Mouse (Mus musculus): ENCODE measurements around the gene Ccn5. TPM values are rescaled to one million over a fixed set of nuclear protein-coding genes. Genes with fewer than 3 reads are reported as not detected.

Ccn5 gene
- polyA plus RNA-seq, 1 experiment, result 4.9 TPM

DNA sequence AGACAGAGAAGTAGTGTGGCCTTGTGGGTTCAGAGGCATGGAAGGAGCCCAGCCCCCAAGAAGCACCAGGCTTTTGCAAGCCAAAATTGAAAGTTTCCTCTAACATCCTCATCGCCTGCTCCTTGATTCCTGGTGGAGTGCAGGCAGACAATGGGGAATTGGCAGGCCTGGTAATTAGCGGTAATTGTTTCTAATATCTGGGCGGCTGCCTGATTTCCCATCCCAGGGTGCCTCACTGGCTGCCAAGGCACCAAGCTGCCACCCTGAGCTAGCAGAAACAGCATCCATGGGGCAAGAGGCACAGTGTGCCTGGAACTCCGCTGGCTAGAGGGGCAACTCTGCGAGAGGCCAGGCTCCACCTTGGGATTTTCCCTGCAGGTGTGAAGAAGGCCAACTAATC is 49.1 kb downstream of the Ccn5 start:
- no peaks in the 10 kb centered on the region for H3K36me3 ChIP-seq (ENCODE audit: control insufficient read depth, insufficient read depth, low read length)
- no peaks in the 10 kb centered on the region for H3K4me1 ChIP-seq (ENCODE audit: control insufficient read depth, insufficient read depth, low read length)
- H3K27me3 ChIP-seq (ENCODE audit: control insufficient read depth, insufficient read depth, low read length), result no peaks in the 10 kb centered on the region
- H3K4me3 ChIP-seq (ENCODE audit: control insufficient read depth, low read depth, low read length), result no peak overlapping the region
- H3K27ac ChIP-seq (ENCODE audit: control insufficient read depth, insufficient read depth, low read depth, low read length), result no peak overlapping the region
- TF ChIP-seq POLR2A (IDR thresholded peaks at IDR 0.05; ENCODE audit: control insufficient read depth, low read depth, low read length) (no peak), CTCF (IDR thresholded peaks at IDR 0.05; ENCODE audit: control insufficient read depth, insufficient read depth, insufficient replicate concordance, low read depth, low read length) (no peak)

DNA sequence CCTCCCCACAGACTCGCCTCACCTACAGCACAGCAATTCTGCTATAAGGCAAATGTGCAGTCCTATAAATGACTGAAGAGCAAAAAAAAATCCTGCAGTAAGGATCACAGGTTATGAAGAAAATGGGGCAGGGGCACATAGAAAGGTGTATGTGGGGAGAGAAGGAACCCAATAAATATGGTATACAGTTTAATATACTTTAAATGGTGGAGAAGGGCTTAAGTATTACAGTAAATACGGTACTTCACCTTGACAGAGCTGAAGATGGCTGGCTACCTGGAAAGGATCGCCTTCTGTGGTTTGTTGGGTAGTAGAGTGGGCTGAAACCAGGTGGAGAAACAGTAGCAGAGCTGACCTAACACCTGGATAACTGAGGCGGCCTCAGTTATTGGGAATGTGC is 50.6 kb downstream of the Ccn5 start:
- H3K27ac ChIP-seq (ENCODE audit: control insufficient read depth, insufficient read depth, low read depth, low read length), result no peak overlapping the region
- no peaks in the 10 kb centered on the region for H3K27me3 ChIP-seq (ENCODE audit: control insufficient read depth, insufficient read depth, low read length)
- H3K36me3 ChIP-seq (ENCODE audit: control insufficient read depth, insufficient read depth, low read length), result no peaks in the 10 kb centered on the region
- no peaks in the 10 kb centered on the region for H3K4me1 ChIP-seq (ENCODE audit: control insufficient read depth, insufficient read depth, low read length)
- no peak overlapping the region for H3K4me3 ChIP-seq (ENCODE audit: control insufficient read depth, low read depth, low read length)
- TF ChIP-seq POLR2A (IDR thresholded peaks at IDR 0.05; ENCODE audit: control insufficient read depth, low read depth, low read length), result no peak
- TF ChIP-seq CTCF (IDR thresholded peaks at IDR 0.05; ENCODE audit: control insufficient read depth, insufficient read depth, insufficient replicate concordance, low read depth, low read length), result no peak

DNA sequence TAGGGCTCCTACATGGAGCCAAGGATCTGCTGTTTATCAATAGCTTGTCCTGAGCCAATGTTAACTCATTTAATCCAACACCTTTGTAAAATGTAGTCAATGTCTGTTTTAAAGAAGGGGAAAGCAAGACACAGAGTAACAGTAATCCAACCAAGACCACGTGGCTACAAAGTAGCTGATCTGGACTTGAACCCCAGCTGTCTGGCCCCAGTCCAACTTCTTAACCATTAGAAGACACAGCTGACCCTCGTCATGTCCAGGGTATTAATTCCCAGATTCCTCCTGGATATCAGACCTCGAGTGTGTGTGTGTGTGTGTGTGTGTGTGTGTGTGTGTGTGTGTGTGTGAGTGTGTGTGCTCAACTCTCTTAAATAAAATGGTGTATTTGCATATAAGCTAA is 51.2 kb downstream of the Ccn5 start:
- H3K27ac ChIP-seq (ENCODE audit: control insufficient read depth, insufficient read depth, low read depth, low read length), result no peak overlapping the region
- no peak overlapping the region for H3K4me3 ChIP-seq (ENCODE audit: control insufficient read depth, low read depth, low read length)
- H3K4me1 ChIP-seq (ENCODE audit: control insufficient read depth, insufficient read depth, low read length), result no peaks in the 10 kb centered on the region
- no peak for TF ChIP-seq POLR2A (IDR thresholded peaks at IDR 0.05; ENCODE audit: control insufficient read depth, low read depth, low read length)
- TF ChIP-seq CTCF (IDR thresholded peaks at IDR 0.05; ENCODE audit: control insufficient read depth, insufficient read depth, insufficient replicate concordance, low read depth, low read length), result no peak
- H3K27me3 ChIP-seq (ENCODE audit: control insufficient read depth, insufficient read depth, low read length), result no peaks in the 10 kb centered on the region
- H3K36me3 ChIP-seq (ENCODE audit: control insufficient read depth, insufficient read depth, low read length), result no peaks in the 10 kb centered on the region

DNA sequence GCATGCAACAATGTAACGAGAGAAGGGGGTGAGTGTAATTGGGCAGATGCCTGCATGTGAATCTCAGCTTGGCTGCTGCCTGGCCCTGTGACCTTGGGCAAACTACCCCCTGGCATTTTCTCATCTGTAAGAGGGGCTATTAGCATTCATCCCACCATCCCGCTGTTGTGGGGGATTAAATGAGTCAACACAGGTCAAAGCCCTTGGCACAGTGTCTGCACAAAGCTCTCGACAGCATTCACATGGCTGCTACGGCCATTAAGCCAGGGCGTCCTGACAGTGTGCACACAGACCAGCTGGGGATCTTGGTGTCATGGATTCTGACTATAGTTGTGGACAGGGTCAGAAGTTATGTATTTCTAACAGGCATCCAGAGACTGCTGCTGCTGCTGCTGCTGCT is 54.2 kb downstream of the Ccn5 start:
- Histone ChIP-seq H3K27me3 (ENCODE audit: control insufficient read depth, insufficient read depth, low read length) (no peaks in the 10 kb centered on the region), H3K27ac (ENCODE audit: control insufficient read depth, insufficient read depth, low read depth, low read length) (no peak overlapping the region), H3K4me1 (ENCODE audit: control insufficient read depth, insufficient read depth, low read length) (no peaks in the 10 kb centered on the region), H3K36me3 (ENCODE audit: control insufficient read depth, insufficient read depth, low read length) (no peaks in the 10 kb centered on the region), H3K4me3 (ENCODE audit: control insufficient read depth, low read depth, low read length) (no peak overlapping the region)
- no peak for TF ChIP-seq CTCF (IDR thresholded peaks at IDR 0.05; ENCODE audit: control insufficient read depth, insufficient read depth, insufficient replicate concordance, low read depth, low read length)
- no peak for TF ChIP-seq POLR2A (IDR thresholded peaks at IDR 0.05; ENCODE audit: control insufficient read depth, low read depth, low read length)

DNA sequence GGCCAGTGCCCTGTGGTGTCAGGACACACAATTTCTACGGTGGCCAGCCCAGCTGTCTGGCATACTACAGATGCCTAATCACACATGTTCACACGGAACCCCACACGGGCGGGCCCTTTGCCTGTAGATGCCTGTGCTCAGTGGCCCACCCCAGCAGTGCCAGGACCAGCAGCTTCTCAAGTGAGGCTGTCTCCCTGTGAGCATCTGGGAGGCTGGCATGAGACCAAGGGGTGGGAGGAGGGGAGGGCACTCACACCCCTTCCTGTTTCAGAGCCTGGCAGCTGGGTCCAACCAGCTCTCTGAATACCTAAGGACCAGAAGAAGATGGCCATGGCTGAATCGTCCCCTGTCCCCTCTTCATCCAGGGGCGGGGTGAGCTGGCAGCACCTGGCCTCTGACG is 54.8 kb downstream of the Ccn5 start:
- H3K36me3 ChIP-seq (ENCODE audit: control insufficient read depth, insufficient read depth, low read length), result no peaks in the 10 kb centered on the region
- no peaks in the 10 kb centered on the region for H3K4me1 ChIP-seq (ENCODE audit: control insufficient read depth, insufficient read depth, low read length)
- no peak overlapping the region for H3K27ac ChIP-seq (ENCODE audit: control insufficient read depth, insufficient read depth, low read depth, low read length)
- TF ChIP-seq POLR2A (IDR thresholded peaks at IDR 0.05; ENCODE audit: control insufficient read depth, low read depth, low read length) (no peak), CTCF (IDR thresholded peaks at IDR 0.05; ENCODE audit: control insufficient read depth, insufficient read depth, insufficient replicate concordance, low read depth, low read length) (no peak)
- no peaks in the 10 kb centered on the region for H3K27me3 ChIP-seq (ENCODE audit: control insufficient read depth, insufficient read depth, low read length)
- no peak overlapping the region for H3K4me3 ChIP-seq (ENCODE audit: control insufficient read depth, low read depth, low read length)

DNA sequence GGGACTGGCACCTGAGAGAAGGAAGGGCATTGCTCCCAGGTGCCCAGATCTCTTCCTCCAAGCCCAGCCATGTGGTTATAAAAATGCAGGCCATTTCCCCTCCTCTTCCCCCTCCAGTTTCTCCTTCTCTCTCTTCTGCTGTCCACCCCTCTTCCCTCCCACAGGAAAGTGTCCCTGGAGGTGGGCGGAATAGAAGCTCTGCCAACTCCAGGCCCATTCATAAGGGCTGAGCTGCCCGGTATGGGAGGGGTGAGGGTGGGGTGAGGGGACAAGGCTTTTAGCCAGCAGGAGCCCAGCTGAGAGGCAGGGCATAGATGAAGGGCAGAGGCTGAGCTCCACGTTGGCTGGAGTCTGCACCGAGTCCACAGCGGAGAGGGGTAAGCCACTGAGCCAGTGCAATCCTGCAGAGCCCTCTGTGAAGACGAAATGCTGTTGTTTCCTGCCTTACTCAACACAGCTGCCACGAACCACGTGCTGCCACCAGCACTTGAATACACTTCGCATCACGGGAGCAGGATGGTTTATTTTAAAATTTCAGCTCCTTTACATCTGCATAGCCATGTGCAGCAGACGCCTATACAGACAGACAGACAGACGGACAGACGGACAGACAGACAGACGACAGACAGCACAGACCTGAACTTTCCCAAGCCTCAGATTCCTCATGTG is 56.3 kb downstream of the Ccn5 start:
- no peak overlapping the region for H3K4me3 ChIP-seq (ENCODE audit: control insufficient read depth, low read depth, low read length)
- H3K36me3 ChIP-seq (ENCODE audit: control insufficient read depth, insufficient read depth, low read length), result no peaks in the 10 kb centered on the region
- H3K4me1 ChIP-seq (ENCODE audit: control insufficient read depth, insufficient read depth, low read length), result no peaks in the 10 kb centered on the region

DNA sequence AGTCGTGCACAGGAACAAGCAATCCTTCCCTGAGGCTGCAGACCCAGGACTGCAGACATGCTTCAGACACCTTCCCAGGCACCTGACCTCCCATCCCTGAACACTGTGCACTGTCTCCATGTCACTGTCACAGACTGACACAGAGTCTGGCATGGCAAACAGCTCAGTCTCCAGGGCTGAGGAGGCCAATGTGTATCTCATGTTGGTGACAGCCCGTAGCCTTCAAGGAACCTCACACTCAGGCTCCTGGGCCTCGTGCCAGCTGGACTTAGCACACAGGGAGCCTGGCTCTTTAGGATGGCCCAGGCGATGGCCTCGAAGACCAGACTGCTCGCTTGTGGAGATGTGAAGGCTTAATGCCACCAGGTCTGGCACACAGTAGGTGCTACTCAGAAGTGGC is 60.2 kb downstream of the Ccn5 start:
- Histone ChIP-seq H3K4me3 (ENCODE audit: control insufficient read depth, low read depth, low read length) (no peak overlapping the region), H3K4me1 (ENCODE audit: control insufficient read depth, insufficient read depth, low read length) (no peaks in the 10 kb centered on the region), H3K36me3 (ENCODE audit: control insufficient read depth, insufficient read depth, low read length) (no peaks in the 10 kb centered on the region), H3K27me3 (ENCODE audit: control insufficient read depth, insufficient read depth, low read length) (no peaks in the 10 kb centered on the region), H3K27ac (ENCODE audit: control insufficient read depth, insufficient read depth, low read depth, low read length) (no peak overlapping the region)
- TF ChIP-seq POLR2A (IDR thresholded peaks at IDR 0.05; ENCODE audit: control insufficient read depth, low read depth, low read length) (no peak), CTCF (IDR thresholded peaks at IDR 0.05; ENCODE audit: control insufficient read depth, insufficient read depth, insufficient replicate concordance, low read depth, low read length) (no peak)

More for the DNA sequence above, 56.3 kb downstream of the Ccn5 start:
- no peak overlapping the region for H3K27ac ChIP-seq (ENCODE audit: control insufficient read depth, insufficient read depth, low read depth, low read length)
- H3K27me3 ChIP-seq (ENCODE audit: control insufficient read depth, insufficient read depth, low read length), result no peaks in the 10 kb centered on the region
- no peak for TF ChIP-seq POLR2A (IDR thresholded peaks at IDR 0.05; ENCODE audit: control insufficient read depth, low read depth, low read length)
- no peak for TF ChIP-seq CTCF (IDR thresholded peaks at IDR 0.05; ENCODE audit: control insufficient read depth, insufficient read depth, insufficient replicate concordance, low read depth, low read length)

Other genes with a start within 250 kb of the Ccn5 start
- gene Ttpal, start 218.5 kb upstream of the Ccn5 start, polyA plus RNA-seq (2012; rRNA removed), result 2.5 and 4.0 TPM in 2 replicates
- 208 and 270 TPM in 2 replicates for gene Serinc3, start 175.7 kb upstream of the Ccn5 start, polyA plus RNA-seq (2012; rRNA removed)
- gene Pkig, start 162.5 kb upstream of the Ccn5 start, polyA plus RNA-seq (2012; rRNA removed), result 319 and 325 TPM in 2 replicates
- 2.9 and 4.8 TPM in 2 replicates for gene Ada, start 70.6 kb upstream of the Ccn5 start, polyA plus RNA-seq (2012; rRNA removed)
- gene Kcnk15, start 32.8 kb downstream of the Ccn5 start, polyA plus RNA-seq (2012; rRNA removed), result not detected in 2 replicates
- 1.1 and 1.5 TPM in 2 replicates for gene Rims4, start 97.8 kb downstream of the Ccn5 start, polyA plus RNA-seq (2012; rRNA removed)
- gene Ywhab, start 174.1 kb downstream of the Ccn5 start, polyA plus RNA-seq (2012; rRNA removed), result 14.1 and 15.7 TPM in 2 replicates
- 10.6 and 10.7 TPM in 2 replicates for gene Pabpc1l, start 204.6 kb downstream of the Ccn5 start, polyA plus RNA-seq (2012; rRNA removed)
- 14.7 and 14.8 TPM in 2 replicates for gene Stk4, start 249.5 kb downstream of the Ccn5 start, polyA plus RNA-seq (2012; rRNA removed)

Data from testis, adult 2 months (tissue).